Mouse (Mus musculus) hindbrain, embryonic 12.5 days (tissue): ENCODE measurements around the gene Wdr48. TPM values are rescaled to one million over a fixed set of nuclear protein-coding genes. Genes with fewer than 3 reads are reported as not detected.
A peak's percentile ranks its signal among the peaks of the same experiment; 100 is the strongest.

Experiments
- ATAC-seq: fragments of 200-750 bp; cut with Nextera tagmentation; 2 replicates; pipeline ENCODE4 v1.8.0; 2017; ENCODE audit warnings: moderate TSS enrichment; ENCODE audit not compliant: low FRiP score
- H3K27ac ChIP-seq: fragments of 300-500 bp; sonication (generic); 2 replicates; pipeline ENCODE4 v1.5.1; 2016; ENCODE audit warnings: mild to moderate bottlenecking
- H3K27me3 ChIP-seq: fragments of 300-500 bp; sonication (generic); 2 replicates; pipeline ENCODE4 v1.6.1; 2016; ENCODE audit warnings: mild to moderate bottlenecking
- H3K36me3 ChIP-seq: fragments of 300-500 bp; sonication (generic); 2 replicates; pipeline ENCODE4 v1.6.1; 2016; ENCODE audit warnings: mild to moderate bottlenecking
- H3K4me1 ChIP-seq: fragments of 300-500 bp; sonication (generic); 2 replicates; pipeline ENCODE4 v1.6.1; 2016
- H3K4me2 ChIP-seq: fragments of 300-500 bp; sonication (generic); replicated peaks from 2 replicates; pipeline ENCODE4 v1.6.1; 2016; ENCODE audit warnings: mild to moderate bottlenecking
- H3K4me3 ChIP-seq: fragments of 300-500 bp; sonication (generic); 2 replicates; pipeline ENCODE4 v1.5.1; 2016; ENCODE audit warnings: mild to moderate bottlenecking
- H3K9ac ChIP-seq: fragments of 300-500 bp; sonication (generic); 2 replicates; pipeline ENCODE4 v1.6.1; 2016; ENCODE audit warnings: mild to moderate bottlenecking, moderate library complexity
- H3K9me3 ChIP-seq: fragments of 300-500 bp; sonication (generic); replicated peaks from 2 replicates; pipeline ENCODE4 v1.6.1; 2016; ENCODE audit warnings: mild to moderate bottlenecking
- WGBS: fragments of 180-500 bp; shearing (Covaris S2); methylation state at CpG from one replicate; pipeline ENCODE4 v1.1.7; 2016; 5-methylcytosine and 5-hydroxymethylcytosine counted together
- polyA plus RNA-seq: library from polyadenylated mRNA; unstranded; fragments of >200 nt; fragmentation: Nextera tagmentation; extraction: Ambion mirVana; gene quantifications from 2 replicates; pipeline ENCODE4 v1.2.1, GENCODE M21; 2016

Wdr48 gene
- polyA plus RNA-seq, 1 experiment from 2014 or later, result 72.4 TPM

GRCm38 (mm10) chr9:119932358-119932757, 37.7 kb downstream of the Wdr48 start:
- WGBS, result 90% methylated on average over 12 of the region's 12 CpGs
- Histone ChIP-seq H3K27me3 (no peaks in the 10 kb centered on the region), H3K36me3 (peaks cover 52% of the 10 kb centered on the region)

GRCm38 (mm10) chr9:119933675-119934074, 39.0 kb downstream of the Wdr48 start:
- WGBS, result 94% methylated on average over 6 of the region's 6 CpGs
- ATAC-seq, result no peak
- Histone ChIP-seq H3K27me3 (no peaks in the 10 kb centered on the region), H3K4me2 (no peak overlapping the region), H3K9me3 (no peaks in the 10 kb centered on the region), H3K36me3 (peaks cover 40% of the 10 kb centered on the region), H3K27ac (no peak overlapping the region), H3K4me1 (peaks cover 14% of the 10 kb centered on the region), H3K4me3 (no peak overlapping the region), H3K9ac (no peak overlapping the region)

More at GRCm38 (mm10) chr9:119932358-119932757, 37.7 kb downstream of the Wdr48 start:
- Histone ChIP-seq H3K27ac (no peak overlapping the region), H3K9me3 (no peaks in the 10 kb centered on the region), H3K4me2 (no peak overlapping the region), H3K4me3 (no peak overlapping the region), H3K4me1 (peaks cover 9% of the 10 kb centered on the region), H3K9ac (no peak overlapping the region)
- no peak for ATAC-seq

- WGBS, result 3% methylated on average over 40 of the region's 40 CpGs
- peaks cover 7% of the 10 kb centered on the region; the same call in 1 of the 2 replicates for H3K36me3 ChIP-seq
- no peaks in the 10 kb centered on the region for H3K9me3 ChIP-seq
- H3K4me2 ChIP-seq, result peak within 1 kb of the TSS; percentile 89
- peak; percentile 96 for ATAC-seq
- peaks cover 14% of the 10 kb centered on the region for H3K4me1 ChIP-seq
- peak within 1 kb of the TSS; percentile 68 for H3K4me3 ChIP-seq
- peak within 1 kb of the TSS; percentile 83 for H3K27ac ChIP-seq
- H3K27me3 ChIP-seq, result no peaks in the 10 kb centered on the region
- H3K9ac ChIP-seq, result peak within 1 kb of the TSS; percentile 88
Measured at GRCm38 (mm10) chr9:119937005-119937773, 42.5 kb downstream of the Wdr48 start, which contains the start of the genes Gorasp1 and Ttc21a. TSS of gene Gorasp1 (minus strand) at chr9:119937565. TSS of gene Ttc21a (plus strand) at chr9:119937606.

- Histone ChIP-seq H3K9ac (no peak overlapping the region), H3K27ac (no peak overlapping the region), H3K4me3 (no peak overlapping the region), H3K27me3 (no peaks in the 10 kb centered on the region), H3K9me3 (no peaks in the 10 kb centered on the region), H3K4me1 (peaks cover 14% of the 10 kb centered on the region), H3K4me2 (no peak overlapping the region), H3K36me3 (no peaks in the 10 kb centered on the region)
- 92% methylated on average over 4 of the region's 4 CpGs for WGBS
- ATAC-seq, result no peak
Measured at GRCm38 (mm10) chr9:119938496-119938895, 43.8 kb downstream of the Wdr48 start.

GRCm38 (mm10) chr9:119939646-119940045, 45.0 kb downstream of the Wdr48 start:
- peaks cover 14% of the 10 kb centered on the region for H3K4me1 ChIP-seq
- no peak overlapping the region for H3K9ac ChIP-seq
- WGBS, result 71% methylated on average over 10 of the region's 10 CpGs
- no peaks in the 10 kb centered on the region for H3K27me3 ChIP-seq
- no peak overlapping the region for H3K4me2 ChIP-seq
- H3K36me3 ChIP-seq, result no peaks in the 10 kb centered on the region
- H3K27ac ChIP-seq, result no peak overlapping the region
- no peaks in the 10 kb centered on the region for H3K9me3 ChIP-seq
- no peak overlapping the region for H3K4me3 ChIP-seq
- ATAC-seq, result no peak

GRCm38 (mm10) chr9:119941407-119941806, 46.7 kb downstream of the Wdr48 start:
- ATAC-seq, result no peak
- H3K27ac ChIP-seq, result no peak overlapping the region
- H3K36me3 ChIP-seq, result no peaks in the 10 kb centered on the region
- no peaks in the 10 kb centered on the region for H3K9me3 ChIP-seq
- no peaks in the 10 kb centered on the region for H3K27me3 ChIP-seq
- 79% methylated on average over 5 of the region's 5 CpGs for WGBS
- H3K4me2 ChIP-seq, result no peak overlapping the region
- no peak overlapping the region for H3K4me3 ChIP-seq
- peaks cover 11% of the 10 kb centered on the region for H3K4me1 ChIP-seq
- H3K9ac ChIP-seq, result no peak overlapping the region

GRCm38 (mm10) chr9:119941861-119942260, 47.2 kb downstream of the Wdr48 start:
- H3K9me3 ChIP-seq, result no peaks in the 10 kb centered on the region

GRCm38 (mm10) chr9:119943326-119943725, 48.6 kb downstream of the Wdr48 start:
- H3K4me1 ChIP-seq, result no peaks in the 10 kb centered on the region
- no peaks in the 10 kb centered on the region for H3K27me3 ChIP-seq
- H3K4me3 ChIP-seq, result no peak overlapping the region
- 62% methylated on average over 1 of the region's 1 CpGs for WGBS
- no peaks in the 10 kb centered on the region for H3K36me3 ChIP-seq
- H3K9ac ChIP-seq, result no peak overlapping the region
- H3K27ac ChIP-seq, result no peak overlapping the region
- no peak overlapping the region for H3K4me2 ChIP-seq
- no peaks in the 10 kb centered on the region for H3K9me3 ChIP-seq
- no peak for ATAC-seq

More at GRCm38 (mm10) chr9:119941861-119942260, 47.2 kb downstream of the Wdr48 start:
- Histone ChIP-seq H3K27me3 (no peaks in the 10 kb centered on the region), H3K4me2 (no peak overlapping the region), H3K36me3 (no peaks in the 10 kb centered on the region), H3K4me3 (no peak overlapping the region), H3K9ac (no peak overlapping the region), H3K4me1 (peaks cover 6% of the 10 kb centered on the region), H3K27ac (no peak overlapping the region)
- no peak for ATAC-seq
- 88% methylated on average over 14 of the region's 14 CpGs for WGBS

GRCm38 (mm10) chr9:119945173-119945900, 50.7 kb downstream of the Wdr48 start:
- WGBS, result 76% methylated on average over 12 of the region's 12 CpGs

GRCm38 (mm10) chr9:119948804-119949203, 54.1 kb downstream of the Wdr48 start:
- H3K27ac ChIP-seq, result no peak overlapping the region
- WGBS, result 36% methylated on average over 3 of the region's 3 CpGs
- H3K9me3 ChIP-seq, result no peaks in the 10 kb centered on the region
- H3K4me3 ChIP-seq, result no peak overlapping the region
- ATAC-seq, result no peak
- H3K36me3 ChIP-seq, result no peaks in the 10 kb centered on the region
- no peaks in the 10 kb centered on the region; the same call in 1 of the 2 replicates for H3K4me1 ChIP-seq
- no peaks in the 10 kb centered on the region for H3K27me3 ChIP-seq
- H3K9ac ChIP-seq, result no peak overlapping the region
- no peak overlapping the region for H3K4me2 ChIP-seq

More at GRCm38 (mm10) chr9:119945173-119945900, 50.7 kb downstream of the Wdr48 start:
- ATAC-seq, result no peak
- H3K4me2 ChIP-seq, result no peak overlapping the region
- H3K4me3 ChIP-seq, result no peak overlapping the region
- H3K27ac ChIP-seq, result no peak overlapping the region
- no peaks in the 10 kb centered on the region for H3K27me3 ChIP-seq
- H3K4me1 ChIP-seq, result no peaks in the 10 kb centered on the region; the same call in 1 of the 2 replicates
- H3K9ac ChIP-seq, result no peak overlapping the region
- H3K36me3 ChIP-seq, result no peaks in the 10 kb centered on the region
- no peaks in the 10 kb centered on the region for H3K9me3 ChIP-seq

GRCm38 (mm10) chr9:119950434-119950833, 55.8 kb downstream of the Wdr48 start:
- Histone ChIP-seq H3K27me3 (no peaks in the 10 kb centered on the region), H3K36me3 (no peaks in the 10 kb centered on the region), H3K9me3 (no peaks in the 10 kb centered on the region), H3K27ac (no peak overlapping the region), H3K4me1 (no peaks in the 10 kb centered on the region; the same call in 1 of the 2 replicates), H3K4me2 (no peak overlapping the region), H3K9ac (no peak overlapping the region), H3K4me3 (no peak overlapping the region)
- 50% methylated on average over 6 of the region's 6 CpGs for WGBS
- ATAC-seq, result peak; percentile 38; the same call in 1 of the 2 replicates

GRCm38 (mm10) chr9:119951388-119951787, 56.7 kb downstream of the Wdr48 start:
- H3K4me1 ChIP-seq, result no peaks in the 10 kb centered on the region; the same call in 1 of the 2 replicates
- no peak overlapping the region for H3K27ac ChIP-seq
- H3K4me3 ChIP-seq, result no peak overlapping the region
- no peaks in the 10 kb centered on the region for H3K27me3 ChIP-seq
- H3K4me2 ChIP-seq, result no peak overlapping the region
- H3K9me3 ChIP-seq, result no peaks in the 10 kb centered on the region
- no peaks in the 10 kb centered on the region for H3K36me3 ChIP-seq
- ATAC-seq, result no peak
- 88% methylated on average over 9 of the region's 9 CpGs for WGBS
- no peak overlapping the region for H3K9ac ChIP-seq
